Mouse (Mus musculus) liver, embryonic 14.5 days (tissue): ENCODE measurements around the gene Ap2a2. TPM values are rescaled to one million over a fixed set of nuclear protein-coding genes. Genes with fewer than 3 reads are reported as not detected.

Experiments
- ATAC-seq: fragments of 200-750 bp; cut with Nextera tagmentation; 2 replicates; pipeline ENCODE4 v1.8.0; 2017; ENCODE audit warnings: moderate number of reproducible peaks, mild to moderate bottlenecking, moderate library complexity; ENCODE audit not compliant: insufficient read depth
- DNase-seq, 3 experiments: peaks; one replicate each; pipeline ENCODE4 v3.0.0-alpha.2; 2012 to 2013; ENCODE audit warnings: low read depth in 3 of 3, low spot score in 3 of 3
- H3K27ac ChIP-seq: fragments of 300-500 bp; sonication (generic); 2 replicates; pipeline ENCODE4 v1.5.1; 2014; ENCODE audit warnings: moderate library complexity, mild to moderate bottlenecking, control low read depth, inconsistent platforms
- H3K27me3 ChIP-seq: fragments of 300-500 bp; sonication (generic); 2 replicates; pipeline ENCODE4 v1.6.1; 2014; ENCODE audit warnings: mild to moderate bottlenecking, low read length, moderate library complexity; ENCODE audit not compliant: control insufficient read depth, insufficient read depth
- H3K36me3 ChIP-seq: fragments of 300-500 bp; sonication (generic); replicated peaks from 2 replicates; pipeline ENCODE4 v1.6.1; 2014; ENCODE audit warnings: low read depth; ENCODE audit not compliant: control insufficient read depth, insufficient read depth
- H3K4me1 ChIP-seq, 2 experiments: fragments of 200-500 bp in 1 of 2; fragments of 300-500 bp in 1 of 2; sonication (generic) in 1 of 2; replicated peaks; 2 replicates each; pipeline ENCODE4 v1.6.1; 2012 to 2014; ENCODE audit warnings: antibody characterized with exemption in 1 of 2, inconsistent platforms in 1 of 2, low read length in 1 of 2; ENCODE audit not compliant: control insufficient read depth in 2 of 2, insufficient read depth in 2 of 2
- H3K4me2 ChIP-seq: fragments of 300-500 bp; sonication (generic); 2 replicates; pipeline ENCODE4 v1.6.1; 2014; ENCODE audit warnings: low read depth, mild to moderate bottlenecking, control low read depth, moderate library complexity
- H3K4me3 ChIP-seq, 2 experiments: fragments of 200-500 bp in 1 of 2; fragments of 300-500 bp in 1 of 2; sonication (generic) in 1 of 2; 2 replicates each; pipeline ENCODE4 v1.5.1; 2012 to 2014; ENCODE audit warnings: low read depth in 2 of 2, low read length in 2 of 2, mild to moderate bottlenecking in 2 of 2, control low read depth in 1 of 2, inconsistent platforms in 1 of 2, moderate library complexity in 1 of 2; ENCODE audit not compliant: insufficient read depth in 1 of 2
- H3K9ac ChIP-seq: fragments of 300-500 bp; sonication (generic); replicated peaks from 2 replicates; pipeline ENCODE4 v1.6.1; 2014; ENCODE audit warnings: mild to moderate bottlenecking, control low read depth, moderate library complexity
- H3K9me3 ChIP-seq: fragments of 300-500 bp; sonication (generic); 2 replicates; pipeline ENCODE4 v1.6.1; 2016; ENCODE audit warnings: low read length, mixed read lengths; ENCODE audit not compliant: control insufficient read depth
- CTCF ChIP-seq: IDR thresholded peaks from 2 replicates; pipeline ENCODE4 v1.5.1; 2016; ENCODE audit warnings: antibody characterized with exemption, low read depth, control low read depth
- EP300 ChIP-seq: IDR thresholded peaks from 2 replicates; pipeline ENCODE4 v1.6.1; 2016; ENCODE audit warnings: antibody characterized with exemption, low read depth
- WGBS: fragments of 180-500 bp; shearing (Covaris S2); extraction: QIAGEN DNeasy Blood & Tissue Kit; methylation state at CpG from one replicate; pipeline ENCODE4 v1.1.7; 2014; ENCODE audit not compliant: insufficient replicate concordance; 5-methylcytosine and 5-hydroxymethylcytosine counted together
- polyA plus RNA-seq, 2 experiments: library from polyadenylated mRNA; depleted of rRNA in 1 of 2; stranded (reverse) in 1 of 2; unstranded in 1 of 2; fragments of >200 nt; fragmentation: Nextera tagmentation in 1 of 2; extraction: Ambion mirVana in 1 of 2; gene quantifications; 2 replicates each; pipeline versions ENCODE4 v1.2.1 to v1.2.3; 2012 to 2014

Ap2a2 gene
- polyA plus RNA-seq, 2 experiments: 21.0 to 43.2 TPM

- H3K9ac ChIP-seq: peak overlapping the region; percentile 64
- no peaks in the 10 kb centered on the region for H3K27me3 ChIP-seq
- peak; percentile 79 to 88 (median 87) for DNase-seq
- H3K27ac ChIP-seq: peak overlapping the region; percentile 100
- TF ChIP-seq CTCF: no peak
- TF ChIP-seq EP300: peak; percentile 87
- peaks cover 60 to 63% of the 10 kb centered on the region in 2 experiments for H3K4me1 ChIP-seq
- no peak overlapping the region for H3K4me3 ChIP-seq
- peak; percentile 73 for ATAC-seq
- no peaks in the 10 kb centered on the region for H3K9me3 ChIP-seq
- no peaks in the 10 kb centered on the region for H3K36me3 ChIP-seq
- H3K4me2 ChIP-seq: peak overlapping the region; percentile 87
Observed at GRCm38 (mm10) chr7:141558946-141559345, 3.0 kb upstream of the Ap2a2 start.

GRCm38 (mm10) chr7:141559726-141560325, 2.1 kb upstream of the Ap2a2 start:
- H3K9ac ChIP-seq: peak overlapping the region; percentile 64
- H3K4me1 ChIP-seq: peaks cover 69 to 72% of the 10 kb centered on the region in 2 experiments
- H3K27me3 ChIP-seq: no peaks in the 10 kb centered on the region
- peaks cover 2% of the 10 kb centered on the region; the same call in 1 of the 2 replicates for H3K36me3 ChIP-seq
- TF ChIP-seq CTCF (no peak), EP300 (no peak)
- no peaks in the 10 kb centered on the region for H3K9me3 ChIP-seq
- WGBS: 40% methylated on average over 2 of the region's 2 CpGs
- H3K27ac ChIP-seq: peak overlapping the region; percentile 100
- ATAC-seq (no peak), DNase-seq (no peak)
- H3K4me3 ChIP-seq: no peak overlapping the region
- peak overlapping the region; percentile 87 for H3K4me2 ChIP-seq

- Histone ChIP-seq H3K9ac (peak overlapping the region; percentile 64), H3K9me3 (no peaks in the 10 kb centered on the region), H3K27ac (peak overlapping the region; percentile 100), H3K36me3 (peaks cover 4% of the 10 kb centered on the region), H3K4me3 (no peak overlapping the region), H3K4me1 (peaks cover 72 to 73% of the 10 kb centered on the region in 2 experiments), H3K4me2 (peak overlapping the region; percentile 87), H3K27me3 (no peaks in the 10 kb centered on the region)
- no peak for ATAC-seq
- DNase-seq: no peak
- TF ChIP-seq EP300 (no peak), CTCF (no peak)
- 51% methylated on average over 4 of the region's 4 CpGs for WGBS
Observed at GRCm38 (mm10) chr7:141560471-141560870, 1.5 kb upstream of the Ap2a2 start.

GRCm38 (mm10) chr7:141562421-141562851, 463 bp downstream of the Ap2a2 start:
- Histone ChIP-seq H3K4me2 (peak overlapping the region; percentile 87), H3K27me3 (no peaks in the 10 kb centered on the region), H3K9me3 (no peaks in the 10 kb centered on the region), H3K36me3 (peaks cover 6% of the 10 kb centered on the region), H3K27ac (peak overlapping the region; percentile 82), H3K4me1 (peaks cover 67 to 69% of the 10 kb centered on the region in 2 experiments), H3K9ac (peak overlapping the region; percentile 97), H3K4me3 (peak overlapping the region; percentile 98)
- DNase-seq (no peak), ATAC-seq (no peak)
- TF ChIP-seq CTCF: no peak
- TF ChIP-seq EP300: no peak
- 1% methylated on average over 33 of the region's 33 CpGs for WGBS

- Histone ChIP-seq H3K4me1 (peaks cover 62 to 65% of the 10 kb centered on the region in 2 experiments), H3K27ac (peak overlapping the region; percentile 82), H3K27me3 (no peaks in the 10 kb centered on the region), H3K4me3 (peak overlapping the region; percentile 98), H3K9ac (peak overlapping the region; percentile 97), H3K36me3 (peaks cover 6% of the 10 kb centered on the region), H3K4me2 (peak overlapping the region; percentile 87), H3K9me3 (no peaks in the 10 kb centered on the region)
- DNase-seq (no peak), ATAC-seq (no peak)
- TF ChIP-seq EP300 (no peak), CTCF (no peak)
- 3% methylated on average over 21 of the region's 21 CpGs for WGBS
Observed at GRCm38 (mm10) chr7:141562852-141563427, 967 bp downstream of the Ap2a2 start.
